Mouse (Mus musculus): ENCODE measurements around the gene Fcnb.

DNA sequence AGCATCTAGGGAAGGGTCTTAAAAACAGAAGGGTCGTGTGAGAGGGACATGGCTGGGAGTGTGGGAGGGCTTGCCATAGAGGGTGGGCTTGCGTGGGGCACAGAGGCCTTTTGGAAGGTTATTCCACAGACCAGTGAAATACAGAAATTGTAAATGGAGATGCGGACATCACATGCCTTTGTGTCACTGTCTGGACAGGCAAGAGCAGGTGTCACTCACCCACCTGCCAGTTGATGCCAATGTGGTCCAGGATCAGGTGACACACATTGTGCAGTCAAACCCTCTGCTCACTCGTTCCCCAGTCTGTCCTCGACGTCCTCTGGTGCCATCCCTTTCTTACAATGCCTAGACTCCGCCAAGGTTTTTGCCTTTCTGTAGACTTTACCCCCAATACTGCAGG lies 37.6 kb downstream of the Fcnb start:
- TF ChIP-seq EP300 (IDR thresholded peaks at IDR 0.05; ENCODE audit: insufficient read depth, low read depth, low read length) = no peak
- no peak for TF ChIP-seq CTCF (IDR thresholded peaks at IDR 0.05)

Measured in heart, adult 2 months (tissue).